Mouse (Mus musculus): ENCODE data around the gene Cd19. TPM values are rescaled to one million over a fixed set of nuclear protein-coding genes. Genes with fewer than 3 reads are reported as not detected.

Gene Cd19
- not detected in 2 replicates for polyA plus RNA-seq (2015; fragmentation: Nextera tagmentation; extraction: Ambion mirVana)

GRCm38 (mm10) chr7:126414725-126415124 lies at the start of gene Cd19:
Gene Cd19 (minus strand): TSS chr7:126414889.
- 87% methylated on average over 6 of the region's 6 CpGs for WGBS
- Histone ChIP-seq H3K4me2 (no peak within 1 kb of the TSS), H3K4me3 (no peak within 1 kb of the TSS), H3K27ac (no peak within 1 kb of the TSS), H3K9ac (no peak within 1 kb of the TSS), H3K9me3 (no peaks in the 10 kb centered on the region), H3K36me3 (no peaks in the 10 kb centered on the region), H3K27me3 (no peaks in the 10 kb centered on the region; the same call in 1 of the 2 replicates), H3K4me1 (no peaks in the 10 kb centered on the region)
- no peak for ATAC-seq (ENCODE audit: borderline replicate concordance, extremely low read depth, low FRiP score, low TSS enrichment)

- 48% methylated on average over 4 of the region's 4 CpGs for WGBS
- peaks cover 12% of the 10 kb centered on the region for H3K4me1 ChIP-seq
Observed at GRCm38 (mm10) chr7:126464121-126464520, 49.4 kb upstream of the Cd19 start.

GRCm38 (mm10) chr7:126463547-126463946 lies 48.9 kb upstream of the Cd19 start:
- Histone ChIP-seq H3K4me2 (no peak overlapping the region), H3K4me3 (no peak overlapping the region), H3K27me3 (no peaks in the 10 kb centered on the region), H3K27ac (no peak overlapping the region), H3K36me3 (peaks cover 23% of the 10 kb centered on the region), H3K9me3 (no peaks in the 10 kb centered on the region), H3K4me1 (peaks cover 12% of the 10 kb centered on the region), H3K9ac (no peak overlapping the region)
- 59% methylated on average over 4 of the region's 4 CpGs for WGBS
- ATAC-seq (ENCODE audit: borderline replicate concordance, extremely low read depth, low FRiP score, low TSS enrichment): no peak

More at GRCm38 (mm10) chr7:126464121-126464520, 49.4 kb upstream of the Cd19 start:
- Histone ChIP-seq H3K27me3 (no peaks in the 10 kb centered on the region), H3K4me3 (no peak overlapping the region), H3K27ac (no peak overlapping the region), H3K9ac (no peak overlapping the region), H3K9me3 (no peaks in the 10 kb centered on the region), H3K36me3 (peaks cover 29% of the 10 kb centered on the region), H3K4me2 (no peak overlapping the region)
- no peak for ATAC-seq (ENCODE audit: borderline replicate concordance, extremely low read depth, low FRiP score, low TSS enrichment)

- Histone ChIP-seq H3K36me3 (peaks cover 18% of the 10 kb centered on the region), H3K9me3 (no peaks in the 10 kb centered on the region), H3K4me2 (no peak within 1 kb of the TSS), H3K9ac (no peak within 1 kb of the TSS), H3K27ac (no peak within 1 kb of the TSS), H3K4me1 (peaks cover 12% of the 10 kb centered on the region), H3K27me3 (no peaks in the 10 kb centered on the region), H3K4me3 (no peak within 1 kb of the TSS)
- 42% methylated on average over 5 of the region's 5 CpGs for WGBS
- ATAC-seq (ENCODE audit: borderline replicate concordance, extremely low read depth, low FRiP score, low TSS enrichment): no peak
Observed at GRCm38 (mm10) chr7:126463004-126463403, 48.3 kb upstream of the Cd19 start, which contains the start of gene Atp2a1. Gene Atp2a1 (minus strand): TSS chr7:126463108.

- peaks cover 4% of the 10 kb centered on the region; the same call in 1 of the 2 replicates for H3K36me3 ChIP-seq
- no peak overlapping the region for H3K4me2 ChIP-seq
- H3K9me3 ChIP-seq: no peaks in the 10 kb centered on the region
- no peaks in the 10 kb centered on the region for H3K27me3 ChIP-seq
- WGBS: 60% methylated on average over 3 of the region's 3 CpGs
- ATAC-seq (ENCODE audit: borderline replicate concordance, extremely low read depth, low FRiP score, low TSS enrichment): no peak
- H3K4me3 ChIP-seq: no peak overlapping the region
- peaks cover 12% of the 10 kb centered on the region for H3K4me1 ChIP-seq
- H3K27ac ChIP-seq: no peak overlapping the region
- no peak overlapping the region for H3K9ac ChIP-seq
Observed at GRCm38 (mm10) chr7:126461626-126462025, 46.9 kb upstream of the Cd19 start.

- no peaks in the 10 kb centered on the region for H3K27me3 ChIP-seq
- H3K9ac ChIP-seq: no peak overlapping the region
- no peaks in the 10 kb centered on the region for H3K36me3 ChIP-seq
- no peak for ATAC-seq (ENCODE audit: borderline replicate concordance, extremely low read depth, low FRiP score, low TSS enrichment)
- no peak overlapping the region for H3K27ac ChIP-seq
- WGBS: 43% methylated on average over 10 of the region's 10 CpGs
- H3K4me3 ChIP-seq: no peak overlapping the region
- H3K4me2 ChIP-seq: no peak overlapping the region
- H3K9me3 ChIP-seq: no peaks in the 10 kb centered on the region
- peaks cover 12% of the 10 kb centered on the region for H3K4me1 ChIP-seq
Observed at GRCm38 (mm10) chr7:126460623-126461399, 46.1 kb upstream of the Cd19 start.

- H3K4me2 ChIP-seq: no peak overlapping the region
- H3K27ac ChIP-seq: no peak overlapping the region
- 65% methylated on average over 11 of the region's 11 CpGs for WGBS
- H3K4me1 ChIP-seq: no peaks in the 10 kb centered on the region; the same call in 1 of the 2 replicates
- H3K9me3 ChIP-seq: no peaks in the 10 kb centered on the region
- ATAC-seq (ENCODE audit: borderline replicate concordance, extremely low read depth, low FRiP score, low TSS enrichment): no peak
- no peaks in the 10 kb centered on the region for H3K27me3 ChIP-seq
- no peaks in the 10 kb centered on the region for H3K36me3 ChIP-seq
- H3K4me3 ChIP-seq: no peak overlapping the region
- H3K9ac ChIP-seq: no peak overlapping the region
Observed at GRCm38 (mm10) chr7:126458844-126459618, 44.3 kb upstream of the Cd19 start.

- Histone ChIP-seq H3K9ac (no peak overlapping the region), H3K9me3 (no peaks in the 10 kb centered on the region), H3K27ac (no peak overlapping the region), H3K4me1 (no peaks in the 10 kb centered on the region), H3K4me3 (no peak overlapping the region), H3K27me3 (no peaks in the 10 kb centered on the region), H3K36me3 (no peaks in the 10 kb centered on the region), H3K4me2 (no peak overlapping the region)
- 84% methylated on average over 5 of the region's 5 CpGs for WGBS
- no peak for ATAC-seq (ENCODE audit: borderline replicate concordance, extremely low read depth, low FRiP score, low TSS enrichment)
Observed at GRCm38 (mm10) chr7:126458225-126458624, 43.5 kb upstream of the Cd19 start.

GRCm38 (mm10) chr7:126456382-126457266 lies 41.9 kb upstream of the Cd19 start:
- no peak overlapping the region for H3K9ac ChIP-seq
- 87% methylated on average over 17 of the region's 17 CpGs for WGBS
- no peak overlapping the region for H3K27ac ChIP-seq
- no peak for ATAC-seq (ENCODE audit: borderline replicate concordance, extremely low read depth, low FRiP score, low TSS enrichment)
- no peaks in the 10 kb centered on the region for H3K36me3 ChIP-seq
- no peaks in the 10 kb centered on the region for H3K4me1 ChIP-seq
- H3K4me2 ChIP-seq: no peak overlapping the region
- no peak overlapping the region for H3K4me3 ChIP-seq
- no peaks in the 10 kb centered on the region for H3K27me3 ChIP-seq
- H3K9me3 ChIP-seq: no peaks in the 10 kb centered on the region

- no peak overlapping the region for H3K9ac ChIP-seq
- ATAC-seq (ENCODE audit: borderline replicate concordance, extremely low read depth, low FRiP score, low TSS enrichment): no peak
- WGBS: 73% methylated on average over 2 of the region's 2 CpGs
- H3K27ac ChIP-seq: no peak overlapping the region
- H3K9me3 ChIP-seq: no peaks in the 10 kb centered on the region
- H3K36me3 ChIP-seq: no peaks in the 10 kb centered on the region
- no peak overlapping the region for H3K4me2 ChIP-seq
- no peak overlapping the region for H3K4me3 ChIP-seq
- H3K27me3 ChIP-seq: no peaks in the 10 kb centered on the region
- H3K4me1 ChIP-seq: no peaks in the 10 kb centered on the region
Observed at GRCm38 (mm10) chr7:126455242-126455641, 40.6 kb upstream of the Cd19 start.

- no peak overlapping the region for H3K4me2 ChIP-seq
Observed at GRCm38 (mm10) chr7:126453861-126454260, 39.2 kb upstream of the Cd19 start.

More at GRCm38 (mm10) chr7:126453861-126454260, 39.2 kb upstream of the Cd19 start:
- Histone ChIP-seq H3K27ac (no peak overlapping the region), H3K4me1 (no peaks in the 10 kb centered on the region), H3K27me3 (no peaks in the 10 kb centered on the region), H3K9ac (no peak overlapping the region), H3K36me3 (no peaks in the 10 kb centered on the region), H3K9me3 (no peaks in the 10 kb centered on the region), H3K4me3 (no peak overlapping the region)
- 43% methylated on average over 7 of the region's 7 CpGs for WGBS
- no peak for ATAC-seq (ENCODE audit: borderline replicate concordance, extremely low read depth, low FRiP score, low TSS enrichment)

All from lung, embryonic 15.5 days (tissue).